Mouse (Mus musculus) ES-Bruce4 (cell line): ENCODE data around the gene Tagap1.
"Not testable (repeated sequence)": the region's sequence is repeated elsewhere in the genome, so short reads cannot be mapped to it uniquely, and the experiment has no call there.

ENCODE experiments used
- CTCF ChIP-seq: IDR thresholded peaks from one replicate; pipeline ENCODE4 v1.8.1; 2011; ENCODE audit warnings: low read depth, low read length
- EP300 ChIP-seq: IDR thresholded peaks from 2 replicates; pipeline ENCODE4 v1.6.1; 2011; ENCODE audit warnings: low read depth, low read length; ENCODE audit not compliant: insufficient read depth
- POLR2A ChIP-seq: IDR thresholded peaks from one replicate; pipeline ENCODE4 v1.8.1; 2011; ENCODE audit warnings: low read length; ENCODE audit not compliant: insufficient read depth

- TF ChIP-seq CTCF, POLR2A, EP300: not testable (repeated sequence)
Measured at GRCm38 (mm10) chr17:6996826-6997225, 35.9 kb upstream of the Tagap1 start.
